Mouse (Mus musculus): Measurements from ENCODE around the gene Aldh1l1. TPM values are rescaled to one million over a fixed set of nuclear protein-coding genes. Genes with fewer than 3 reads are reported as not detected.
"Not testable (repeated sequence)": the region's sequence is repeated elsewhere in the genome, so short reads cannot be mapped to it uniquely, and the experiment has no call there.

Aldh1l1 gene
- polyA plus RNA-seq, 1 experiment from 2014 or later = 1.2 TPM

- 71% methylated on average over 3 of the region's 3 CpGs for WGBS
Measured at GRCm38 (mm10) chr6:90632526-90632925, 146.3 kb downstream of the Aldh1l1 start.

GRCm38 (mm10) chr6:90635081-90635480 lies 148.9 kb downstream of the Aldh1l1 start:
- Histone ChIP-seq H3K4me2 (ENCODE audit: low read depth, low read length) (no peak overlapping the region), H3K36me3 (replicated peaks; ENCODE audit: control insufficient read depth, insufficient read depth, low read depth, low read length) (no peaks in the 10 kb centered on the region), H3K4me1 (ENCODE audit: control insufficient read depth, insufficient read depth, low read length) (no peaks in the 10 kb centered on the region; the same call in 1 of the 2 replicates), H3K4me3 (ENCODE audit: low read depth, low read length) (no peak overlapping the region), H3K9me3 (replicated peaks; ENCODE audit: control insufficient read depth, low read length) (no peaks in the 10 kb centered on the region), H3K27me3 (ENCODE audit: control insufficient read depth, insufficient read depth, low read length) (no peaks in the 10 kb centered on the region), H3K9ac (replicated peaks; ENCODE audit: low read length) (no peak overlapping the region), H3K27ac (replicated peaks; ENCODE audit: low read depth, low read length) (no peak overlapping the region)
- no peak for DNase-seq (ENCODE audit: low spot score)
- ATAC-seq (replicated peaks; ENCODE audit: insufficient number of reproducible peaks, low FRiP score, low TSS enrichment, low read depth) = no peak
- WGBS = 32% methylated on average over 4 of the region's 4 CpGs

More at GRCm38 (mm10) chr6:90632526-90632925, 146.3 kb downstream of the Aldh1l1 start:
- H3K4me1 ChIP-seq (ENCODE audit: control insufficient read depth, insufficient read depth, low read length); H3K9ac ChIP-seq (replicated peaks; ENCODE audit: low read length); H3K9me3 ChIP-seq (replicated peaks; ENCODE audit: control insufficient read depth, low read length); H3K27ac ChIP-seq (replicated peaks; ENCODE audit: low read depth, low read length); H3K36me3 ChIP-seq (replicated peaks; ENCODE audit: control insufficient read depth, insufficient read depth, low read depth, low read length); ATAC-seq (replicated peaks; ENCODE audit: insufficient number of reproducible peaks, low FRiP score, low TSS enrichment, low read depth); H3K4me2 ChIP-seq (ENCODE audit: low read depth, low read length); H3K27me3 ChIP-seq (ENCODE audit: control insufficient read depth, insufficient read depth, low read length); H3K4me3 ChIP-seq (ENCODE audit: low read depth, low read length); DNase-seq (ENCODE audit: low spot score): not testable (repeated sequence)

DNA sequence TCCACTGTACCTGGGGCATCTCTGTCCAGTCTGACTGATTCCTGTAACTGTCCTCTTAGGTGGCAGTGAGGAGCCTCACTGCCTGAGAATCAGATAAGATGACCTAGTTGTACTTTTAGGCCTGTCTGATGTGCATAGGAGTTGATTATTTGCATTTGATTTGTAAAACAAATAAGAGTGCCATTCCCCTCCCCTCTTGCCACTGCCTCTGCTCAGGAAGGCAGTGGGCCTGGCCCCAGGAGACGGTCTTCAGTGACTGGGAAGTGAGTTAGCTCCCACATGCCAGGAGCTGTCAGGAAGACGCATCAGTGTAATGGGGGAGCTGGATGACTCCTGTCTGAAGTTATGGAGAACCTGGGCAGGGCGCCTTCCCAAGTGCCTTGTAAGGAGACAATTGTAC lies 149.4 kb downstream of the Aldh1l1 start:
- H3K4me1 ChIP-seq (ENCODE audit: control insufficient read depth, insufficient read depth, low read length) = no peaks in the 10 kb centered on the region; the same call in 1 of the 2 replicates
- H3K4me3 ChIP-seq (ENCODE audit: low read depth, low read length) = no peak overlapping the region
- H3K9ac ChIP-seq (replicated peaks; ENCODE audit: low read length) = no peak overlapping the region
- H3K27ac ChIP-seq (replicated peaks; ENCODE audit: low read depth, low read length) = no peak overlapping the region
- no peak overlapping the region for H3K4me2 ChIP-seq (ENCODE audit: low read depth, low read length)
- WGBS = 68% methylated on average over 3 of the region's 3 CpGs
- DNase-seq (ENCODE audit: low spot score) (no peak), ATAC-seq (replicated peaks; ENCODE audit: insufficient number of reproducible peaks, low FRiP score, low TSS enrichment, low read depth) (no peak)
- no peaks in the 10 kb centered on the region for H3K27me3 ChIP-seq (ENCODE audit: control insufficient read depth, insufficient read depth, low read length)
- no peaks in the 10 kb centered on the region for H3K36me3 ChIP-seq (replicated peaks; ENCODE audit: control insufficient read depth, insufficient read depth, low read depth, low read length)
- no peaks in the 10 kb centered on the region for H3K9me3 ChIP-seq (replicated peaks; ENCODE audit: control insufficient read depth, low read length)

- Histone ChIP-seq H3K4me1 (ENCODE audit: control insufficient read depth, insufficient read depth, low read length) (no peaks in the 10 kb centered on the region), H3K27ac (replicated peaks; ENCODE audit: low read depth, low read length) (no peak overlapping the region), H3K27me3 (ENCODE audit: control insufficient read depth, insufficient read depth, low read length) (no peaks in the 10 kb centered on the region), H3K4me2 (ENCODE audit: low read depth, low read length) (no peak overlapping the region), H3K9ac (replicated peaks; ENCODE audit: low read length) (no peak overlapping the region), H3K4me3 (ENCODE audit: low read depth, low read length) (no peak overlapping the region), H3K36me3 (replicated peaks; ENCODE audit: control insufficient read depth, insufficient read depth, low read depth, low read length) (no peaks in the 10 kb centered on the region), H3K9me3 (replicated peaks; ENCODE audit: control insufficient read depth, low read length) (no peaks in the 10 kb centered on the region)
- DNase-seq (ENCODE audit: low spot score) (no peak), ATAC-seq (replicated peaks; ENCODE audit: insufficient number of reproducible peaks, low FRiP score, low TSS enrichment, low read depth) (no peak)
- WGBS = 81% methylated on average over 3 of the region's 3 CpGs
Measured at GRCm38 (mm10) chr6:90643057-90643456, 156.8 kb downstream of the Aldh1l1 start.

GRCm38 (mm10) chr6:90644965-90645364 lies 158.7 kb downstream of the Aldh1l1 start:
- WGBS = 82% methylated on average over 4 of the region's 4 CpGs
- Histone ChIP-seq H3K27ac (replicated peaks; ENCODE audit: low read depth, low read length) (no peak overlapping the region), H3K4me3 (ENCODE audit: low read depth, low read length) (no peak overlapping the region), H3K4me2 (ENCODE audit: low read depth, low read length) (no peak overlapping the region), H3K27me3 (ENCODE audit: control insufficient read depth, insufficient read depth, low read length) (no peaks in the 10 kb centered on the region), H3K4me1 (ENCODE audit: control insufficient read depth, insufficient read depth, low read length) (no peaks in the 10 kb centered on the region), H3K9me3 (replicated peaks; ENCODE audit: control insufficient read depth, low read length) (no peaks in the 10 kb centered on the region), H3K9ac (replicated peaks; ENCODE audit: low read length) (no peak overlapping the region), H3K36me3 (replicated peaks; ENCODE audit: control insufficient read depth, insufficient read depth, low read depth, low read length) (no peaks in the 10 kb centered on the region)
- ATAC-seq (replicated peaks; ENCODE audit: insufficient number of reproducible peaks, low FRiP score, low TSS enrichment, low read depth) (no peak), DNase-seq (ENCODE audit: low spot score) (no peak)

- H3K9ac ChIP-seq (replicated peaks; ENCODE audit: low read length) = no peak overlapping the region
- DNase-seq (ENCODE audit: low spot score) (no peak), ATAC-seq (replicated peaks; ENCODE audit: insufficient number of reproducible peaks, low FRiP score, low TSS enrichment, low read depth) (no peak)
- H3K27me3 ChIP-seq (ENCODE audit: control insufficient read depth, insufficient read depth, low read length) = no peaks in the 10 kb centered on the region
- H3K4me1 ChIP-seq (ENCODE audit: control insufficient read depth, insufficient read depth, low read length) = no peaks in the 10 kb centered on the region
- no peak overlapping the region for H3K4me2 ChIP-seq (ENCODE audit: low read depth, low read length)
- H3K27ac ChIP-seq (replicated peaks; ENCODE audit: low read depth, low read length) = no peak overlapping the region
- H3K9me3 ChIP-seq (replicated peaks; ENCODE audit: control insufficient read depth, low read length) = no peaks in the 10 kb centered on the region
- no peak overlapping the region for H3K4me3 ChIP-seq (ENCODE audit: low read depth, low read length)
- WGBS = 94% methylated on average over 6 of the region's 6 CpGs
- no peaks in the 10 kb centered on the region for H3K36me3 ChIP-seq (replicated peaks; ENCODE audit: control insufficient read depth, insufficient read depth, low read depth, low read length)
Measured at GRCm38 (mm10) chr6:90648391-90648790, 162.2 kb downstream of the Aldh1l1 start.

- 66% methylated on average over 4 of the region's 4 CpGs for WGBS
- H3K9ac ChIP-seq (replicated peaks; ENCODE audit: low read length) = no peak overlapping the region
- H3K27ac ChIP-seq (replicated peaks; ENCODE audit: low read depth, low read length) = no peak overlapping the region
- no peak overlapping the region for H3K4me3 ChIP-seq (ENCODE audit: low read depth, low read length)
- H3K4me1 ChIP-seq (ENCODE audit: control insufficient read depth, insufficient read depth, low read length) = no peaks in the 10 kb centered on the region
- no peak overlapping the region for H3K4me2 ChIP-seq (ENCODE audit: low read depth, low read length)
- no peaks in the 10 kb centered on the region for H3K27me3 ChIP-seq (ENCODE audit: control insufficient read depth, insufficient read depth, low read length)
- H3K36me3 ChIP-seq (replicated peaks; ENCODE audit: control insufficient read depth, insufficient read depth, low read depth, low read length) = no peaks in the 10 kb centered on the region
- H3K9me3 ChIP-seq (replicated peaks; ENCODE audit: control insufficient read depth, low read length) = no peaks in the 10 kb centered on the region
- DNase-seq (ENCODE audit: low spot score) (no peak), ATAC-seq (replicated peaks; ENCODE audit: insufficient number of reproducible peaks, low FRiP score, low TSS enrichment, low read depth) (no peak)
Measured at GRCm38 (mm10) chr6:90649279-90649678, 163.1 kb downstream of the Aldh1l1 start.

Data from embryonic facial prominence, embryonic 11.5 days (tissue).